Mouse (Mus musculus) left cerebral cortex, postnatal 14 days (tissue): Measurements from ENCODE around the gene Shroom1. TPM values are rescaled to one million over a fixed set of nuclear protein-coding genes. Genes with fewer than 3 reads are reported as not detected.

Experiments
- DNase-seq, 2 experiments: peaks; one replicate each; pipeline ENCODE4 v3.0.0; 2021 to 2022; ENCODE audit warnings: low spot score in 2 of 2, mixed read lengths in 1 of 2
- intact Hi-C: fragments of 180-260 bp; cut with DNase I; formaldehyde crosslinking; loops from one replicate; pipeline ENCODE4 v1.15.1; 2025
- microRNA-seq, 2 experiments: library from miRNA; unstranded; fragments of <30 nt; microRNA quantifications; one replicate each; pipeline ENCODE4 v1.2.0; 2022
- total RNA-seq, 2 experiments: library from RNA; stranded (reverse); gene quantifications; 2 replicates each; pipeline ENCODE4 v1.2.3; 2021

The Shroom1 gene
- total RNA-seq, 2 experiments from 2014 or later: 3.8 to 4.6 TPM

DNA sequence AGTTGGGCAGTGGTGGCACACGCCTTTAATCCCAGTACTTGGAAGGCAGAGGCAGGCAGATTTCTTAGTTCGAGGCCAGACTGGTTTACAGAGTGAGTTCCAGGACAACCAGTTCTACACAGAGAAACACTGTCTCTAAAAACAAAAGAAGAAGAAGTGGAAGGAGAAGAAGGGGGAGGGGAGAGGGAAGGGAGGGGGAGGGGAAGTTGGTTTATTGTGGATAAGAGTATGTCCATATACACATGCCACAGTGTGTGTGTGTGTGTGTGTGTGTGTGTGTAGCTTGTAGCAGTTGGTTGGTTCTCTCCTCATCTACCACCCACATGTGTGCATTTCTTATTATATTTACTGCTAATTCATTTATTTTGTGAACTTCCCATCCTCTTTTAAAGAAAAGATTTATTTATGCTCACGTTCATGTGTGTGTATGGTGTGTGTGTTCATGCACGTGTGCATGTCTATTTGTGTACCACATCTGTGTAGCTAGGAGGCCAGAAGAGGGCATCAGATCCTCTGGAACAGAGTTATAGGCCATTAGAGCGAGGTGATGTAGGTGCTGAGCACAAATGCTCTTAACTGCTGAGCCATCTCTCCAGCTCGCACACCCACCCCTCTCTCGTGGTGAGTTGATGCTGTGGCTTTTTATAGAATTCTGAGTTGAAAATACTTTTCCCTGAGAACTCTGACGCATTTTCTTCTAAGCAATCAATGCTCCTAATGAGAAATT is 45.2 kb downstream of the Shroom1 start:
- intact Hi-C loops: no loop called here
- DNase-seq: peak; percentile 50 to 62

DNA sequence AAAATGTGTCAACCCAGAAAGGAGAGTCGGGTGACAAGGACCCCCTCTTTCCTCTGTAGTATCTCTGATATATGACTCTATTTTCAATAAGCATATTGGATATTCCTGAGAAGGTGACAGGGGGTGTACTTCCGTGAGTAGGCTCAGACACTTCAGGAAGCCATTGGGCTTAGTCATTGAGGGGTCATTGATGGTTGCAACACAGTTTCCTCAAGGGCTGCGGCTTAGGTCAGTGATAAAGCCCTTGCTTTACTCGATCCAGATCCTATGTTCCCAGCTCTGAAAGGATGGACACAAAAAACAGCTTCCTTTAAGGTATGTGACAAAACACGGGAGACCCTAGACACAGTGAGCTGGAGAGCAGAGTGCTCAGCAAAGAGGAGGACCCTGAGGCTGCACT is 46.7 kb downstream of the Shroom1 start:
- DNase-seq: no peak
- intact Hi-C loops: no loop called here

DNA sequence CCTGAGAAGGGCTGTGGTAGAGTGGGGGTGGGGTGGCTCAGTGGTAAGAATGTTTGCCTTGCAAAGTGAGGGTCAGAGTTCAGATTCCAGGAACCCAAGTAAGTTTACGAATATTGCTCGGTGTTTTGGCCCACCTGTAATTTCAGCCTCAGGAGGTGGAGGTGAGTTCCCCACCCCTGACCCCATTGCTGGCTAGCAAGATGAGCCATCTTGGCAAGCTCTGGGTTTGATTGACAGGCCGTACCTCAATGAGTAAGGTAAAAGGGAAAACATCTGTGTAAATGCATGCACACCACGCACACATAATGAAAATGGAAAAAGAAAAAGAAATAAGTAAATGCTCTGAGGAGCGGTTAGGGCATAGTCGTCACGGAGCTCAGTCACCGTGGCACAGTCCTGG is 47.4 kb downstream of the Shroom1 start:
- no peak for DNase-seq
- intact Hi-C loops: no loop called here

DNA sequence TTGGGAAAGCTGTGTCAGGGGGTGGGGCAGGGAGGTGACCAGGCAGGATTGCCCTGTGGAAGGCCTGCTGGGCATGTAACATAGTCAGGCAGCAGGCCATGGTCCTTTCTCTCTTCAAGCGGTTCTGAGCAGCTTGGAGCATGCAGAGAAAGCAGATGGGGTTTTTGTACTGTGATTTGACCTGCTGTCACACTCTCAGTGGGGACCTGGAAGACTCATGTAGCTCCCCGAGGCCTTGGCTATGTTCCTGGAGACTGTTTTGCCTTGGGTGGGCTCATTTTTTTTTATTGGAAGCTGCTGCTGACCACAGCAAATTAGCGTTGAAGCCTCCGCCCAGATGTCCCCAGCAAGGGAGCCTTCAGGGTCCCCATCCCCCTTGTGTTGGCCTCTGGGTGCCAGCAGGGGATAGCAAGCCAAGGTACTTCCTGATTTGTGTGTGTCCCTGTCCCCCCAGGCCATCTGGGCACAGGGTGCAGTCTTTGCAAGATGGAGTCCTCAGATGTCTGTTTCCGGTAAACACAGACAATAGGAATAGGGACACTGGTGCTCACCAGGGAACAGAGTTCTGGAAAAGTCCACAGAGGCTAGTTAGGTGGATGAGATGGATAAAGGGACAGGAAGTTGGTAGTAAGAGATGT is 48.1 kb downstream of the Shroom1 start:
- intact Hi-C loops: no loop called here

DNA sequence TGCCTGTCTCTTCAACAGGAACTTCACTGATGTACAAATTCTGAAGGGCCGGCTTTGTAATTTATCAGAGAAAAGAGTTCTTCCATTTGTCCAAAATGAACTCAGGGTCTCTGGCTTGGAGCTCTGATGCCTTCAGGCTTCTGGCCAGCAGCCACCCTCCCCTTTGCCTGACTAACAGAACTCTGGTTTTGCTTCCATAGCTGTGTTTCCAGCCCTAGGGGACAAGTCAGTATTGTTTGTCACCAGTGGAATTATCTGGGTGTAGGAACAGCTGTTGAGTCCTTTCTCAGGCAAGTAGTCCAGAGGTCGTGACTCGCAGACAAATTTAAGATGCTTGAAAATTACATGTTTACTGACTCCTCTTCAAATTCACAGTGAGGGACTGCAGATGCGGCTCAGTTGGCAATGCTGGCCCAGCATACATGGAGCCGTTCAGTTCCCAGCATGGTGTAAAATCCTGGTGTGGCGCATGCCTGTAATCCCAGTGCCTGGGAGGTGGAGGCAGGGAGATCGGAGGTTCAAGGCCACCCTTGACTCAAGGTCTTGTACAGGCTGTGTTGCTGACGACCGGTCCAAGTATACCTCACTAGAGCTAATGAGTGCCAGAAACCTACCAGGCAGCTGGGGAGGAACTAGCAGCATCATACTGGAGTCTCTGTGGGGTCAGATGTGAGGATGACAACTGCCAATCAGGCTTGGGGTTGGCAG is 50.2 kb downstream of the Shroom1 start:
- DNase-seq: no peak
- intact Hi-C loops: no loop called here

More for the DNA sequence above, 48.1 kb downstream of the Shroom1 start:
- DNase-seq: no peak

DNA sequence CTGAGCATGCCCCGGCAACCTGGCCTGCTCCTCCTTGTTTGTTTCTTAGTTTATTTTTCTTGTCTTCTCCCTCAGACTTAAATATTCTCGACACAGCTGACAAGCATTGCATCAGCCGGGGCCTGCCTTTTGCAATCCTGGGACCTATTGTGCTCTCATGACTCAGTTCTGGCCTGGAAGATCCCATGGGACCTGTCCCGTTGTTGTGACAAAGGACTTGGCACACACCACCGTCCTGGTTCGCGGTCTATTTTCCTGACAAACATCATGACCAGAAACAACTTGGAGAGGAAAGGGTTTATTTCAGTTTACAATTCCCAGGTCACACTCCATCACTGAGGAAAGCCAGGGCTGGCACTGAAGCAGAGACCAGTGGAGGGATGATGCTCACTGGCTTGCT is 51.1 kb downstream of the Shroom1 start:
- no peak for DNase-seq
- intact Hi-C loops: no loop called here

DNA sequence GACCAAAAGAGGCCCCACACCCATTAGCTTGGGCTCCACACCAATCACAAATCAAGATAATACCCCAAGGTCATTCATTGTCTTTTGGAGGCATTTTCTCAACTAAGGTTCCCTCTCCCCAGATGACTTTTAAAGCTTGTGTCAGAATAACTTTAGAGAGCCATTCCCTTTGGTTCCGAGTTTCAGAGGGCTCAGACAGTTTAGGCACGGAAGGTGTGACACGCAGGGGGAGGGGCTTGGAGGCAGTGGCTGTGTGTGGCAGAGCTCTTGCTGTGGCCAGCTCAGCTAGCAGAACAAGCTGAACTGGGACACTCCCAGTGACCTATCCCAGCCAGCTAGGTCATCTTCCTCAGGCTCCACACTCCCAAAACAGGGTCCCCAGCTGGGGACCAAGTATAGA is 51.6 kb downstream of the Shroom1 start:
- intact Hi-C loops: no loop called here
- DNase-seq: no peak

DNA sequence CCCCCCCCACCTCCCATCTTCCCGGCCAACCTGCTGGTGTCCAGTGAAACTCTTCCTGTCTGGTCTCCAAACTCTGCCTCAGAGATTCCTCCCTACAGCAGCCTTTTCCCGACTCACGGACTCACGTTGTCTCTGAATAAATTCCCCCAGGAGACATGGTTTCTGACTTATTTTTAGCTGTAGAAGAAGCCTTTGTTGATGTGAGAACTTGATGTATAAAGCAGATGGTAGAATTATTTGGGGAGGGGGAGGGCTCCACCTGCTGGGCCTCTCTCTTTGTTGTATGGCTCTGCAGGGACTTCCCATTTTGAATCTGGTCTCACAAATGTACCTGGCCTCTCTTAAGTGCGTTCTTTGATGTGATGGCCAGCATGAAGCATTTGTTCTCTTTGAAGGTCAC is 53.3 kb downstream of the Shroom1 start:
- intact Hi-C loops: no loop called here
- DNase-seq: no peak

DNA sequence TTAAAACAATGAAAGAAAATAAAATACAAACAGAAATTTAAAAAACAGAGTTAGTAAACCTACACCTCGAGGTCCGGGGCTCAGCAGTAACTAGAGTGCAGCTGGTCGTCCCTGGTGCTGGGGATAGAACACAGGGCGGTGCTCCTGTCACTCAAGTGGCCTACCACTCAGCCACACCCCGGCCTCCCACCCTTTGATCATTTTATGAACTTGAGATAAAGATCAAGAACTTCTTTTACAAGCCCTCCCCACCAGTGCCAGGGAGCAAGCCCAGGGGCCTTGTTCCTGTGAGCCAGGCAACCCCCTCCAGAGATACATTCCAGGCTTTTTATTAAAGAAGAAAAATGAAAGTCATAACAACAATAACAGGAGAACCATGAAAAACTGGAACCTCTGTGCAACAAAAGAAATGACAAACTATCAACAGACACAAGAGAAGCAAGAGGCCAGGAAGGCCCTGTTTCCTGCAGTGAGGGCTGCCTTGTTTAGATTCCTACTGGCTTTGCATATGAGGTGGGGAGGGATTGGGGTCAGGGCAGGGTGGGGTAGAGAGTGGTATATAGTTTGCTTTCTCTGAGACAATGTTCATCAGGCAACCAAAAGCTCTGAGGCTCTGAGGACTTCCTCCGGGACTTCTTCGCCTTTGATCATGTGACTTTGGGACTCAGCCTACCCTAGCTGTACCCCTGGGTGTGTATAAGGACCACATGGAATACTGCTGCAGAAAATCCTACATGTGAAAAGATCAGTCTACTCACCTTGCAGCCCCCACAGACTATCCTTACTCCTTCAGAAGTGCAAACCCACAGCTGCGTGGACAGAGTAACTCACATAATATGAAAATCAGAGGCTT is 60.0 kb downstream of the Shroom1 start:
- intact Hi-C loops: no loop called here
- no peak for DNase-seq

Small RNA genes lying within 50 kb of the gene (microRNA-seq; reads per million reads assigned to microRNA genes)
- gene Mir6920: 0.53 to 0.67 reads per million in 2 experiments

Other genes starting within 250 kb of the Shroom1 start
- 100 to 1,000 TPM; 186 to 187 TPM for gene Hspa4, start 156.7 kb upstream of the Shroom1 start, total RNA-seq
- 1 to 10 TPM; 8.6 to 9.4 TPM for gene Zcchc10, start 132.5 kb upstream of the Shroom1 start, total RNA-seq
- 100 to 1,000 TPM; 161 to 169 TPM for gene Aff4, start 106.4 kb upstream of the Shroom1 start, total RNA-seq
- not detected for gene Leap2, start 34.0 kb upstream of the Shroom1 start, total RNA-seq
- 100 to 1,000 TPM; 556 to 597 TPM for gene Uqcrq, start 26.4 kb upstream of the Shroom1 start, total RNA-seq
- 1 to 10 TPM in 1 of 2 experiments, under 1 TPM in 1; 0.55 to 1.1 TPM for gene Gdf9, start 26.2 kb upstream of the Shroom1 start, total RNA-seq
- not detected for gene Gm10447, start 95 bp upstream of the Shroom1 start, total RNA-seq
- gene Gm9837, start 13.3 kb downstream of the Shroom1 start, total RNA-seq: under 1 TPM in 1 of 2 experiments, not detected in 1; 0.51 TPM
- gene Gm9945, start 23.0 kb downstream of the Shroom1 start, total RNA-seq: 1 to 10 TPM; 2.2 to 3.6 TPM
- gene Sowaha, start 23.1 kb downstream of the Shroom1 start, total RNA-seq: 10 to 100 TPM; 71.5 to 74.7 TPM
- 100 to 1,000 TPM; 253 to 267 TPM for gene Sept8, start 62.1 kb downstream of the Shroom1 start, total RNA-seq
- gene Kif3a, start 110.2 kb downstream of the Shroom1 start, total RNA-seq: 100 to 1,000 TPM; 137 to 147 TPM
- gene Il4, start 161.5 kb downstream of the Shroom1 start, total RNA-seq: not detected
- not detected for gene Il13, start 177.5 kb downstream of the Shroom1 start, total RNA-seq